Mouse (Mus musculus): Measurements from ENCODE around the gene Ctc1.
A peak's percentile ranks its signal among the peaks of the same experiment; 100 is the strongest.
"Not testable (repeated sequence)": the region's sequence is repeated elsewhere in the genome, so short reads cannot be mapped to it uniquely, and the experiment has no call there.

Gene Ctc1

GRCm38 (mm10) chr11:69015644-69016441 is at the start of gene Ctc1:
Gene Ctc1, plus strand, starts transcription at chr11:69015911.
- peak; percentile 99 for DNase-seq

- DNase-seq: no peak
These were observed 49.2 kb upstream of the Ctc1 start for GRCm38 (mm10) chr11:68966554-68966953.

- DNase-seq: peak; percentile 100
These were observed 48.1 kb upstream of the Ctc1 start, which contains the start of gene Slc25a35 for GRCm38 (mm10) chr11:68967337-68968282. Gene Slc25a35, plus strand, starts transcription at chr11:68968131.

- no peak for DNase-seq
These were observed 47.0 kb upstream of the Ctc1 start for GRCm38 (mm10) chr11:68968752-68969151.

DNA sequence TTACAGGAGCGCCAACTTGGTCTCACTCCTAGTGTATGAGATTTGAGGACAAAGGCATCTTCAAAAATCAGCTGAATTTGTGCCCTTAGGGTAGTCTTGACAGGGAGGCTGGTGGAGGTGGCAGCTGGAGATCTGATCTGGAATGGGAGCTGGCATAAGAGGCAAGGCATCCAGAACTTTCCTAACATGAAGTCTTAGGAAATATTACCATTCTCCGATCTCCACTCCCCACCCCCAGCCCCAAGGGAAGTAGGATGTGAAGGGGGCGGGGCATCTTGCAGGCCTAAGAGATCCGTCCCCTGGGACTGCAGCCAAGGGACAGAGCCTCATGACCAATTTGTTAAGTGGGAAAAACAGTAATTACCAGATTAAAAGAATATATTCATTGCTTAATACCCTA is 45.5 kb upstream of the Ctc1 start:
- DNase-seq: peak; percentile 97

- peak; percentile 99 for DNase-seq
These were observed 42.3 kb upstream of the Ctc1 start for GRCm38 (mm10) chr11:68973250-68974058.

DNA sequence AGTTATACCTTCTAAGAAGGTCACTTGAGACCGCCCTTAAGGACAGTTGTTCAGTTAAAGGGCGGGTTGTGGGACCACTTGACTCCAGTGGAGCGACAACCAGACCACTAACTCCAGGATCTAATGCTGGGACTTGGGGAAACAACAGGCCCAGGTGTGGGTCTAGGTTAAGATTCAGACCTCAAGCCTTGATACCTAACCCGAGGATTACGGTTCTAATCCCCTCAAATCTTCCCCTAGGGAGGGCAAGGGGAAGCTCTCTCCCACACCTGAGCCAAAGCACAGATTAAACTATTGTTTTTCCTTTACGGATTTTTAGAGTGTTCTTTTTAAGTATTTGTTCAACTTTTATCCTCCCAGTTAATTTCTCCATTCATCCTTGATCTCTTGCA is 41.7 kb upstream of the Ctc1 start:
- no peak for DNase-seq

GRCm38 (mm10) chr11:68975085-68975484 is 40.6 kb upstream of the Ctc1 start, which contains the start of gene Rangrf:
Gene Rangrf, minus strand, starts transcription at chr11:68975185.
- no peak for DNase-seq

GRCm38 (mm10) chr11:68975601-68976000 is 40.1 kb upstream of the Ctc1 start:
- DNase-seq: peak; percentile 66

DNA sequence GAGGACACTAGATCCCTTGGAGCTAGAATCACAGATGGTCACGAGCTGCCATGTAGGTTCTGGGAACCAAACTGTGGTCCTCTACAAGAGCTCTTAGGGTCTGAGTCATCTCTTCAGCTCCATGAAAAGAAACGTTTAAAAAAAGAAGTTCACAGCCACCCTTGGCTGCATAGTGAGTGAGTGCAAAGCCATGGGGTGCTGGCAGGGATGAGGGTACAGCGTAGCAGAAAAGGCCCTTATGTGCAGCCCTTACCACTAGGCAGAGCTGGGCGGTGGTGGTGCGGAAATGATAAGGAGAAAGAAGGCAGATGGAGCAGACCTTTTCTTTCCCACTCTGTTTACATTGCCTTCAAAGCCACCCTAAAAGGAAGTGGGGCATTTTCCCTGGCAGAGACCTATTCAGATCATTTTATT is 36.4 kb upstream of the Ctc1 start:
- DNase-seq: no peak

DNA sequence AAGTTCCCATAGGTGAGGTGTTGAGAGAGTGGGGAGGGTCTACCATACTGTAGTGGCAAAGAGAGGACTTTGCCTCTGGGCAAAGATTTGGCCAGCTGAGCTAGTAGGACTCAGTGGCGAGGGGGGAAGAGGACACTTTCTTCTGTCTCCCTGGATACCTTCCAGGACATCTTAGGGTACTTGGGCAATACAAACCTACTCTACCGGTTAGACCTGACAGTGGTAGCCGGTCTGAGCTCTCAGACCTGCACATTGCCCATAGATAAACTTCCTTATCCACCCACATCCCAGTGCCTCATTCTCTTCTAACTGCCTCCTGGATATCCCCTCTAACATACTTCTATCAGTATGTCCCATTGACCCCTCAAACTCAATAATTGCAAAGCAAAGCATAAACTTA is 34.8 kb upstream of the Ctc1 start:
- DNase-seq: no peak

DNA sequence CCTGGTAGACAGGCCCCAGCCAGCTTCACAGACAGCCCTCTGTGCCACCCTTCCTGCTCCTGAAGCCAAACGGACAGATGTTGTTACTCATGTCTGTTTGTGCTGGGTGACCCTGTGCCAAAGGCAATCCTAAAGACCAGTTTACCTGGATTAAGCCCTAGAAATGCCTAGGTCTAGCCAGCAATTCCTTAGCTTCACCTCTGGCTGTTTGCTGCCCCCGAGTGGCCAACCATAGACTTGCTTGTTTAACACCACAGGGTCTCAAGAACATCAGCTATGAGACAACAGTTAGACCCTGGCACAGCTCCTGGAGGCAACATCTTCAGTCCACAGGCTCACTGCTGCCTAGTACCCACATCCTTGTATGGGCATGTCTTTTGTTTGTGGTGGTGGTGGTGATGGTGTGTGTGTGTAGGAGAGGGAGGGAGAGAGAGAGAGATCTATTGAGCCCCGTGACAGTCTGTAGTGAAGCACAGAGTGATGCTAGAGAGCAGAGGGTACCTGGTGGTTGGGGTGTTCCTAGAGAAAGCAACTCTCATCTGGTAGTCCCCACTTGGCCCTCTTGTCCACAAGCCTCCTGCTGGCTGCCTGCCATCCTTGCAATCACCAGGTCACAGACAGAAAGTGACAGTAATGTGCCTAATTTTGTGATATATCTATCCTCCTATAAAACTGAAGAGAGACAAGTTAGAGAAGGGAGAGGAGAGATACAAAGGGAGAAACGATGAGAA is 32.9 kb upstream of the Ctc1 start:
- DNase-seq: peak; percentile 94

- no peak for DNase-seq
These were observed 28.3 kb upstream of the Ctc1 start for GRCm38 (mm10) chr11:68987365-68987882.

DNA sequence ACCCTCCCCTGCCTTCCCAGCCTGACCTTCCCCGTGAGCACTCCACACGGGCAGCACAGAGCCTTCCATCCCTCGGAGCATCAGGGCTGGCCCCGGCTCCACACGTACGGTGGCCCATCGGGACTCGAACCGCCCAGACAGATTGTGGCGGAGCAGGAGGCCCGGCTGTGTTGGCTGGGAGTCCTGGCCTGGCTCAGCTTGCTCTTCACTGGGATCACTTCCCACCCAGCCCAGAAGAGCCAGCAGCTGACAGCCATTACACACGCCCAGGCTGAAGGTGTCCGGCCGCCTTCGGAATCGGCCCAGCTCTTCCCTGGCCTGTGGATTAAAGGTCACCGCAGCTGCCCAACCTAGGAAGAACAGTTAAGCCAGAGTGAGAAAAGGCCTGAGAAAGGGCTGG is 27.4 kb upstream of the Ctc1 start:
- DNase-seq: peak; percentile 92

DNA sequence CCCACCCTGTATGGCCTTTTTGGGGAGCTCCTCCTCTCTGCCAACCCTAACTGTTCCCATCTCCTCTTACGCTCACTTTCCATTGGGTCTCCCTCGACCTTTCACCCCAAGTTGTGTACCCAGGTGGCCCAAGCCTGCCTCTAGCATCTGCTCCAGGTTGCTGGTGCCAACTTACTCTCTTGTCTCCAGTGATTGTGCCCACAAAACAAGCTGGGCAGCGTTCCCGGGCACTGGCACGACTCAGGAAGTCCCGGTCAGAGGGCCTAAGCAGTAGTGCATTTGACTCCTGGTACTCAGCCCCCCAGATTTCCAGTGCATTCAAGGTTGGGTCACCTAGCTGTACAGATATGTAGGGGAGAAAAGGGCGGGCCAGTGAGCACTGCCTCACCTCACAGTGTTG is 22.6 kb upstream of the Ctc1 start:
- DNase-seq: peak; percentile 91

DNA sequence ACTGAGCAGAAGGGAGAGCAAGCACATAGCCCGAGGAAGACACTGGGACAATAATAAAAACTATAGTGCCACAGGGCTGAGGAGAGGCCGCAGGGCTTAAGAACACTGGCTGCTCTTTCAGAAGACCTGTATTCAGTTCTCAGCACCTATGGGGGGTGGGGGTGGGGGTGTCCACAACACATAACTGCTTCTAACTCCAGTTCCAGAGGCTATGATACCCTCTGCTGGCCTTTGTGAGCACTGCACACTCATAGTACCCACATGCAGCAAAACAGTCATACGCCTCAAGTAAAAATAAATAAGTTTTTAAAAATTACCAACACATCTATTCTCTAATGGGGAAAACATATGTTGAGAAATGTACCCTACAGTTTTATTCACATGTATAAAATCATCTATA is 21.3 kb upstream of the Ctc1 start:
- DNase-seq: no peak

DNA sequence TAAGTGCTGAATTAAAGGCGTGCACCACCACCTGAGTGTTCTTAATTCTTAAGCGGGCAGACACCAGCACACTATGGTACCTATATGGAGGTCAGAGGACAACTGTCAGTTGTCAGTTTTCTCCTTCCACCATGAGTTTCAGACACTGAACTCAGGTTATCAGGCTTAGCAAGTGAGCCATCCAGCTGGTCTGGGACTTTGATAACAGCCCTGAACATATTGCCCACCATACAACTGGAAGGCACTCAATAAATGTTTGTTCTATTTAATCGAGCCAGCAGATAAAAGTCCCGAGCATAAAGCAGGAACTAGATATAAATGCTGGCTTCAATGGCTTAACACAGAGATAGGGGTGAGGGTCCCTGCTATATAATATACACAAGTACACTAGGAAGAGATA is 18.6 kb upstream of the Ctc1 start:
- DNase-seq: no peak

- not testable (repeated sequence) for DNase-seq
These were observed 12.9 kb upstream of the Ctc1 start for GRCm38 (mm10) chr11:69002782-69003181.

DNA sequence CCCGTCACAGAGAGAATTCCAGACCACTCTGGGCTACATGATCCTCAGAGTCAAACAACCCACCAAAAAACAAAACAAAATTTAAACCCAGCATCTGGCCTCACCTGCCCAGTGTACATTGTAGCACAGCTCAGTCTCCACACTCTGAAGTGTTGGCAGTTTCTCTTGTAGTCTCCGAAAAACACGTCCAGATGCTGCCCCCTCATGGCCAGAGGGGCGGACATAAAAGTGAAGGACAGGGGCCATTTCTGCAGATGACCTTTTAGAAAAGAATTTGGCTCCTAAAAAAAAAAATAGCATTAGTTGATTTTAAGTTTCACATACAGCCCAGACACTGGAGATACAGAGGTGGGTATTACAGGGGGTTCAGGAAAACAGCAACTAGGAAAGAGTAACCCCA is 12.1 kb upstream of the Ctc1 start:
- no peak for DNase-seq

DNA sequence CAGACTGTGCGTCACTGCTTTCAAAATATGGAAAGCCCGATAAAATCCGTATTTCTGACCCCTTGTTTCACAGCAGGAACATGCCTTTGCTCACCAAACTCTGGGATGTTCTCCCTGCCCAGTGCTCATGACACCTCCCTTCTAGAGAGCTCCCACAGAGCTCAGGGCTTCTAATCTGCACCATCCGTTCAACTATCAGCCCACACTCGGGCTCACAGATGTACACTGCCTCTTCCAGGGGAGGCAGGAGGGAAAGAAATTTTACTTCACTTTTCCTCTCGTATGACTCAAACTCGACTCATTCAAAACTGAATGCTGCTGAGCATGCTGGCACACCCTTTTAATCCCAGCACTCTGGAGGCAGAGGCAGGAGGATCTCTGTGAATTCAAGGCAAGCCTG is 10.5 kb upstream of the Ctc1 start:
- no peak for DNase-seq

DNA sequence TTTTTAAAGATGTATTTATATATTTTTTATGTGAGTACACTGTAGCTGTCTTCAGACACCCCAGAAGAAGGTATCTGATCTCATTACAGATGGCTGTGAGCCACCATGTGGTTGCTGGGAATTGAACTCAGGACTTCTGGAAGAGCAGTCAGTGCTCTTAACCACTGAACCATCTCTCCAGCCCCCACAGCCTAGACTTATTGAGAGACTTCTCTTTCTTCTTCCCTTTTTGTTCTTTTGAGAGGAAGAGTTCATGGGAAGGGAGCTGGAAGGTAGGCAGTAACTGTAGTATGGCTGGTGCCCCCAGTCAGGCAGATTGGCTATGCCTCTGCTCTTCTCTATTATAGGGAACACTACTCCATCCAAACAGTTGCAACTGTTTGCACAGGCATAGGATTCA is 9.1 kb upstream of the Ctc1 start:
- not testable (repeated sequence) for DNase-seq
